Mouse (Mus musculus): ENCODE data around the gene Thrap3. TPM values are rescaled to one million over a fixed set of nuclear protein-coding genes. Genes with fewer than 3 reads are reported as not detected.

Thrap3 gene
- polyA plus RNA-seq, 1 experiment from 2014 or later = 148 TPM

GRCm38 (mm10) chr4:126130502-126130901 lies 72.1 kb downstream of the Thrap3 start:
- 67% methylated on average over 11 of the region's 11 CpGs for WGBS
- peaks cover 74% of the 10 kb centered on the region for H3K36me3 ChIP-seq (ENCODE audit: control insufficient read depth, insufficient read depth, low read length)
- ATAC-seq (ENCODE audit: insufficient number of reproducible peaks, insufficient read depth, low FRiP score, low read depth) = no peak
- no peaks in the 10 kb centered on the region for H3K27me3 ChIP-seq (ENCODE audit: control insufficient read depth, insufficient read depth, low read length)
- H3K9me3 ChIP-seq (ENCODE audit: control insufficient read depth, low read length) = no peaks in the 10 kb centered on the region
- peak overlapping the region; percentile 23 to 69 for H3K27ac ChIP-seq (replicated peaks in 1 of 2; ENCODE audit: control insufficient read depth in 1 of 2, insufficient read depth in 1 of 2, low read depth in 2 of 2, low read length in 2 of 2)
- H3K4me1 ChIP-seq (ENCODE audit: control insufficient read depth in 2 of 2, insufficient read depth in 2 of 2, low read length in 2 of 2) = peaks cover 17 to 23% of the 10 kb centered on the region in 2 experiments; a peak in 3 of 4 replicates
- H3K9ac ChIP-seq (ENCODE audit: low read length) = no peak overlapping the region
- 0 out of 2 replicates have a peak overlapping the region, but pooled peaks have one; percentile 6 for H3K4me2 ChIP-seq (ENCODE audit: low read length)
- no peak overlapping the region for H3K4me3 ChIP-seq (ENCODE audit: control insufficient read depth in 1 of 2, insufficient read depth in 1 of 2, low read depth in 1 of 2, low read length in 2 of 2)

DNA sequence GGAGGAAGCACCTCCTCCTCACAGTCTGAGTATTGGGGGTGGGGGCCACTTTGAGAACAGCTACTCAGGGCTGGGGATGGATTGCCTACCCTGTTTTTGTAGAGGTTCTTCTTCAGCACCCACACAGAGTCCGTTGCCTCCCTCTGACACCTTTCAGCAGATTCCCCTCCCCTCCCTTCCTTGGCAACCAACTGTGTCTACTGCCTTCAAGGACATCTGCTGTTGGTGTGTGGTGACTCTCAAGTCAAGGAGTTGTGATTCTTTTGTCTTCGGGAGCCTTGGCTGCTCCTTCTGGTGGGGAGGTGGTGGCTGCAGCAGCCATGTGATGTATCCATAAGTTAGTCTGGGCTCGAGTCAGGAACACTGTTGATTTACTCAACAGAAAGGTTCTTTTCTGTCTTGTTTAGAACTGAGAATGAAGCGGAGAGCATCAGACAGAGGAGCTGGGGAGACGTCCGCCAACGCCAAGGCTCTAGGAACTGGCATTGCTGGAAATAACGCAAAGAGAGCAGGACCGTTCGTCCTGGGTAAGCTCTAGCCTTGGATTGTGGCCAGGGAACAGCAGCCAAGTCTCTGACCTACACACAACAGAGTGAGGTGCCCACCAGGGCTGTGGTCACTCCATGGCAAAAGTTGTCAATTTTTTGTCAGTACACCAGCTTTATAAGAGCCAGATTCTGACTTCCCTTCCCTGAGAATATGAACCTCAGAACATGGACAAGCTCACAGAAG lies 79.1 kb downstream of the Thrap3 start:
- Histone ChIP-seq H3K4me1 (ENCODE audit: control insufficient read depth in 2 of 2, insufficient read depth in 2 of 2, low read length in 2 of 2) (peaks cover 4 to 6% of the 10 kb centered on the region in 2 experiments; a peak in 3 of 4 replicates), H3K27ac (replicated peaks in 1 of 2; ENCODE audit: control insufficient read depth in 1 of 2, insufficient read depth in 1 of 2, low read depth in 2 of 2, low read length in 2 of 2) (no peak overlapping the region), H3K4me3 (ENCODE audit: control insufficient read depth in 1 of 2, insufficient read depth in 1 of 2, low read depth in 1 of 2, low read length in 2 of 2) (no peak overlapping the region), H3K9me3 (ENCODE audit: control insufficient read depth, low read length) (peaks cover 7% of the 10 kb centered on the region; the same call in 1 of the 2 replicates), H3K9ac (ENCODE audit: low read length) (no peak overlapping the region; the same call in 1 of the 2 replicates), H3K4me2 (ENCODE audit: low read length) (no peak overlapping the region), H3K36me3 (ENCODE audit: control insufficient read depth, insufficient read depth, low read length) (peaks cover 59% of the 10 kb centered on the region), H3K27me3 (ENCODE audit: control insufficient read depth, insufficient read depth, low read length) (no peaks in the 10 kb centered on the region)
- 66% methylated on average over 10 of the region's 10 CpGs for whole genome bisulfite sequencing
- ATAC-seq (ENCODE audit: insufficient number of reproducible peaks, insufficient read depth, low FRiP score, low read depth) = no peak

DNA sequence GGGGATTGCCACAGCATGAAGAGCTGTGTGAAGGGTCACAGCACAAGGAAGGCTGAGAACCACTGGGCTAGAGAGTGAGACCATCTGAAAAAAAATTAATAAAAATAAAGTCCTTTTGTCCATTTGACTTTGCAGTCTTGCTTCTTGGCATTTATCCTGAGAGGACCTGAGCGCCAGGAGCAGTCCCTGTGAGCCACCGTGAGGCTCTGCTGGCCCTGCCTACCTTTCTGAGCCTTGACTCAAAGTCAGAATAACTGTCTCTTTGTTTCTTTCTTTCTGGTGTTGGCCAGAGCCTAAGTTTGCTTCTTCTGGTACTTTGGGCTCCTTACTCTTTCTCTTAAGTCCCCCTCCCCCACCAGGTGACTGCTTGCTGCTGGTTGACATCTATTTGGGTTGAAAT lies 82.1 kb downstream of the Thrap3 start:
- peaks cover 39% of the 10 kb centered on the region for H3K36me3 ChIP-seq (ENCODE audit: control insufficient read depth, insufficient read depth, low read length)
- no peak overlapping the region for H3K9ac ChIP-seq (ENCODE audit: low read length)
- ATAC-seq (ENCODE audit: insufficient number of reproducible peaks, insufficient read depth, low FRiP score, low read depth) = no peak
- H3K9me3 ChIP-seq (ENCODE audit: control insufficient read depth, low read length) = peaks cover 7% of the 10 kb centered on the region; the same call in 1 of the 2 replicates
- H3K27ac ChIP-seq (replicated peaks in 1 of 2; ENCODE audit: control insufficient read depth in 1 of 2, insufficient read depth in 1 of 2, low read depth in 2 of 2, low read length in 2 of 2) = no peak overlapping the region
- no peak overlapping the region for H3K4me3 ChIP-seq (ENCODE audit: control insufficient read depth in 1 of 2, insufficient read depth in 1 of 2, low read depth in 1 of 2, low read length in 2 of 2)
- H3K4me2 ChIP-seq (ENCODE audit: low read length) = no peak overlapping the region
- 91% methylated on average over 2 of the region's 2 CpGs for WGBS
- peaks cover 4 to 12% of the 10 kb centered on the region in 2 experiments; a peak in 3 of 4 replicates for H3K4me1 ChIP-seq (ENCODE audit: control insufficient read depth in 2 of 2, insufficient read depth in 2 of 2, low read length in 2 of 2)
- H3K27me3 ChIP-seq (ENCODE audit: control insufficient read depth, insufficient read depth, low read length) = no peaks in the 10 kb centered on the region

GRCm38 (mm10) chr4:126120052-126120451 lies 82.5 kb downstream of the Thrap3 start:
- Histone ChIP-seq H3K9ac (ENCODE audit: low read length) (no peak overlapping the region), H3K4me3 (ENCODE audit: control insufficient read depth in 1 of 2, insufficient read depth in 1 of 2, low read depth in 1 of 2, low read length in 2 of 2) (no peak overlapping the region), H3K4me1 (ENCODE audit: control insufficient read depth in 2 of 2, insufficient read depth in 2 of 2, low read length in 2 of 2) (peaks cover 4 to 12% of the 10 kb centered on the region in 2 experiments; a peak in 3 of 4 replicates), H3K9me3 (ENCODE audit: control insufficient read depth, low read length) (peaks cover 7% of the 10 kb centered on the region; the same call in 1 of the 2 replicates), H3K27ac (replicated peaks in 1 of 2; ENCODE audit: control insufficient read depth in 1 of 2, insufficient read depth in 1 of 2, low read depth in 2 of 2, low read length in 2 of 2) (no peak overlapping the region), H3K27me3 (ENCODE audit: control insufficient read depth, insufficient read depth, low read length) (no peaks in the 10 kb centered on the region), H3K36me3 (ENCODE audit: control insufficient read depth, insufficient read depth, low read length) (peaks cover 34% of the 10 kb centered on the region), H3K4me2 (ENCODE audit: low read length) (no peak overlapping the region)
- 88% methylated on average over 5 of the region's 5 CpGs for WGBS
- no peak for ATAC-seq (ENCODE audit: insufficient number of reproducible peaks, insufficient read depth, low FRiP score, low read depth)

DNA sequence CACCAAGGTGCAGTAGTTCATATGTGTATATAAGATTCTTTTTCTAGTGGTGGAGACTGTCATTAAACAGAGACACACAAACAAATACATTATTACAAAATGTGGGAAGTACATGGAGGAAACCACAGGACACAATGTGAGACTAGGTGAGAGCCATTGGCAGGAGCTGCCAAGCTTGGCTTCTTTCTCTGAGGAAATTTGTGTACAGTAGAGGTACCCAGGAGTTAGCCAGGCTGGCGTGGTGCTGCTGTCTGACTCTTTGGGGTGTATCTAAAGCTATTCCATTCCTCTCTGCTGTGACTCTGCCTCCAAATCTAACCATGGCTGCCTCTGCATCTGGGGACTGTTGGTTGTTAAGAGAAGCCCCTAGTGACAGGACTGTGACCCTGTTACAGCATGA lies 83.5 kb downstream of the Thrap3 start:
- Histone ChIP-seq H3K4me1 (ENCODE audit: control insufficient read depth in 2 of 2, insufficient read depth in 2 of 2, low read length in 2 of 2) (peaks cover 4 to 12% of the 10 kb centered on the region in 2 experiments; a peak in 3 of 4 replicates), H3K27me3 (ENCODE audit: control insufficient read depth, insufficient read depth, low read length) (no peaks in the 10 kb centered on the region), H3K4me3 (ENCODE audit: control insufficient read depth in 1 of 2, insufficient read depth in 1 of 2, low read depth in 1 of 2, low read length in 2 of 2) (no peak overlapping the region), H3K9me3 (ENCODE audit: control insufficient read depth, low read length) (peaks cover 7% of the 10 kb centered on the region; the same call in 1 of the 2 replicates), H3K27ac (replicated peaks in 1 of 2; ENCODE audit: control insufficient read depth in 1 of 2, insufficient read depth in 1 of 2, low read depth in 2 of 2, low read length in 2 of 2) (no peak overlapping the region), H3K9ac (ENCODE audit: low read length) (no peak overlapping the region), H3K36me3 (ENCODE audit: control insufficient read depth, insufficient read depth, low read length) (peaks cover 24% of the 10 kb centered on the region), H3K4me2 (ENCODE audit: low read length) (no peak overlapping the region)
- 88% methylated on average over 1 of the region's 1 CpGs for WGBS
- no peak for ATAC-seq (ENCODE audit: insufficient number of reproducible peaks, insufficient read depth, low FRiP score, low read depth)

GRCm38 (mm10) chr4:126118651-126119050 lies 83.9 kb downstream of the Thrap3 start:
- no peak overlapping the region for H3K4me3 ChIP-seq (ENCODE audit: control insufficient read depth in 1 of 2, insufficient read depth in 1 of 2, low read depth in 1 of 2, low read length in 2 of 2)
- no peak overlapping the region for H3K4me2 ChIP-seq (ENCODE audit: low read length)
- ATAC-seq (ENCODE audit: insufficient number of reproducible peaks, insufficient read depth, low FRiP score, low read depth) = no peak
- no peak overlapping the region for H3K27ac ChIP-seq (replicated peaks in 1 of 2; ENCODE audit: control insufficient read depth in 1 of 2, insufficient read depth in 1 of 2, low read depth in 2 of 2, low read length in 2 of 2)
- no peaks in the 10 kb centered on the region for H3K27me3 ChIP-seq (ENCODE audit: control insufficient read depth, insufficient read depth, low read length)
- H3K36me3 ChIP-seq (ENCODE audit: control insufficient read depth, insufficient read depth, low read length) = peaks cover 20% of the 10 kb centered on the region
- H3K9me3 ChIP-seq (ENCODE audit: control insufficient read depth, low read length) = peaks cover 7% of the 10 kb centered on the region; the same call in 1 of the 2 replicates
- H3K9ac ChIP-seq (ENCODE audit: low read length) = no peak overlapping the region
- H3K4me1 ChIP-seq (ENCODE audit: control insufficient read depth in 2 of 2, insufficient read depth in 2 of 2, low read length in 2 of 2) = peaks cover 4 to 15% of the 10 kb centered on the region in 2 experiments; a peak in 3 of 4 replicates
- 87% methylated on average over 4 of the region's 4 CpGs for WGBS

GRCm38 (mm10) chr4:126117116-126117515 lies 85.4 kb downstream of the Thrap3 start:
- ATAC-seq (ENCODE audit: insufficient number of reproducible peaks, insufficient read depth, low FRiP score, low read depth) = no peak
- Histone ChIP-seq H3K4me2 (ENCODE audit: low read length) (no peak overlapping the region), H3K9ac (ENCODE audit: low read length) (no peak overlapping the region), H3K4me1 (ENCODE audit: control insufficient read depth in 2 of 2, insufficient read depth in 2 of 2, low read length in 2 of 2) (peaks cover 0 to 11% of the 10 kb centered on the region in 2 experiments; a peak in 3 of 4 replicates), H3K9me3 (ENCODE audit: control insufficient read depth, low read length) (peaks cover 7% of the 10 kb centered on the region; the same call in 1 of the 2 replicates), H3K4me3 (ENCODE audit: control insufficient read depth in 1 of 2, insufficient read depth in 1 of 2, low read depth in 1 of 2, low read length in 2 of 2) (no peak overlapping the region), H3K27ac (replicated peaks in 1 of 2; ENCODE audit: control insufficient read depth in 1 of 2, insufficient read depth in 1 of 2, low read depth in 2 of 2, low read length in 2 of 2) (no peak overlapping the region), H3K27me3 (ENCODE audit: control insufficient read depth, insufficient read depth, low read length) (no peaks in the 10 kb centered on the region), H3K36me3 (ENCODE audit: control insufficient read depth, insufficient read depth, low read length) (peaks cover 20% of the 10 kb centered on the region; the same call in 1 of the 2 replicates)
- 84% methylated on average over 8 of the region's 8 CpGs for WGBS
